Mouse (Mus musculus) leukemia stem cell, adult 10-12 weeks (primary cell): Measurements from ENCODE around the gene Gpr45. TPM values are rescaled to one million over a fixed set of nuclear protein-coding genes. Genes with fewer than 3 reads are reported as not detected.

Experiments
- polyA plus RNA-seq: library from polyadenylated mRNA; stranded (reverse); fragments of >175 nt; gene quantifications from 2 replicates; pipeline ENCODE4 v1.2.3, GENCODE M21; 2012; ENCODE audit warnings: low replicate concordance

The Gpr45 gene
- polyA plus RNA-seq, result 0.22 and 0.37 TPM in 2 replicates

DNA sequence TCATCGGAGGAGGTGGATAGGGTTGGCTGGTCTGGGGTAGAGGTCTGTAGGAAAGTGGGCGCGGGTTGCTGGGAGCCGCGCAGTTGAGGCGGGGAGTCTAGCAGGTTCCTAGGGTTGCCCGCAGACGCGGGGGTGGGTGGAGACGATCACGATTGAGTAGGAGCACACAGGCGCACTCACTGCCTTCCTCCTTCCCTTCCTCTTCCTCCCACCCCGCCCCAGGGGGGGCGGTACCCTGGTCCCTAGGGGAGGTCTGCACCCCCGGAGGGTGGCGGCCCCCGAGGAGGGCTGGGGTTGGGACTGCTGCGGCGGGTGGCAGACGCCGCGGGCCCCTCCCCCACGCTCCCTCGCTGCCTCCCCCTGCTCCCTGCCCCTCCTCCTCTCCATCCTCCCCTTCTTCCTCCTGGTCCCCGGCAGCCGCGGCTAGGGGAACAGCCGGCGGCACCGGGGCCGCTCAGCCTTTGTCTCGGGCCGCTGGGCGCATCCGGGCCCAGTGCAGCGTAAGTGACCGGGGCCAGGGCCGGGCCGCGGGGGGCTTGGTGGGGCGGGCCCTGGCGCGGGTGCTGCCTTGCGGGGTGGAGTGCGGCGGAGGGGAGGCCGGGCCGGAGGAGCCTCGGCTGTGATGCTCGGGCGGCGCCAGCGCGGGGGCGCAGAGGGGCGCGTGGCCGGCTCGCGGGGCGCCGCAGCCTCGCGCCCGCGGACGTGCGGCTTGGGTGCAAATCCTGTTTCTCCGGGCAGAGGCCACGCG, at the start of gene Gpr45:
Gpr45 (plus strand) TSS at position 139 of the 748 bp plus-strand sequence.

Other genes with a start within 250 kb of the Gpr45 start
- 27.5 and 37.1 TPM in 2 replicates for gene Mrps9, start 101.6 kb upstream of the Gpr45 start, polyA plus RNA-seq
- 7.3 and 13.2 TPM in 2 replicates for gene Tgfbrap1, start 145.8 kb downstream of the Gpr45 start, polyA plus RNA-seq
- gene AI597479, start 145.8 kb downstream of the Gpr45 start, polyA plus RNA-seq, result 0.47 and 1.3 TPM in 2 replicates
- gene Fhl2, start 244.1 kb downstream of the Gpr45 start, polyA plus RNA-seq, result 0.22 and 0.41 TPM in 2 replicates